19 mouse cellular contexts compared by ENCODE assay signal in the genomic region with DNA sequence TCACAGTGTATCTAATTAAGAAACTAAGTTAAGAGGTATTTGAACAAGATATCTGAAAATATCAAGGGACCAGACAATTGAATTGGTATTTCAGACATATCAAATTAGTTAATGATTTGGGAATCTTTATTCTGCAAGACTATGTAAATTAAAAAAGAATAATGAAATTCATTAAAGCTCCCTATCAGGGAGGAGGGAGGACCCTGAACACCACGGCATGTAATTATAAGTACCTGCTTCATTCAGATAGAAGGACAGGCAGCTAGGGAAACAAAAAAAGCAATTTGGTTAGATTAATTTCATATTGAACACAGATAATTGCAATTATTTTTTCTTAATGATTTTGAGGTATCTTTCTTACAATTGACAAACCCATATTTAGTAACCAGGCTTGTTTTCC.
"Had no signal": no experiment of that assay in that cellular context is flagged by ENCODE, and none has a peak within 500 bp of the region (broad histone marks: within the 10 kb centered on the region; RNA-seq: fewer than 3 reads in every experiment).

No protein-coding gene starts in this region.

- H3K9ac ChIP-seq: liver, embryonic 14.5 days; lung, embryonic 14.5 days; midbrain, embryonic 12.5 days; neural tube, embryonic 13.5 days; neural tube, embryonic 15.5 days; stomach, embryonic 15.5 days had no signal

- H3K36me3 ChIP-seq: midbrain, embryonic 10.5 days; midbrain, embryonic 12.5 days; neural tube, embryonic 13.5 days; neural tube, embryonic 15.5 days; stomach, embryonic 15.5 days had no signal

- H3K9me3 ChIP-seq: midbrain, embryonic 10.5 days; midbrain, embryonic 12.5 days; neural tube, embryonic 13.5 days; neural tube, embryonic 15.5 days; stomach, embryonic 15.5 days had no signal

- H3K27ac ChIP-seq: liver, embryonic 14.5 days; midbrain, embryonic 10.5 days; midbrain, embryonic 12.5 days; neural tube, embryonic 13.5 days; neural tube, embryonic 15.5 days; stomach, embryonic 15.5 days; stomach, postnatal 0 days had no signal

- DNase-seq: lung, adult 18-20 months; lung, embryonic 14.5 days; lung, postnatal 10 days; lung, postnatal 4 days; retina, postnatal 1 day; right cerebral cortex, adult 18-20 months; right cerebral cortex, postnatal 25 days; right cerebral cortex, postnatal 4 days; thymus, adult 2 months; thymus, postnatal 25 days; thymus, postnatal 4 days had no signal

- H3K27me3 ChIP-seq: midbrain, embryonic 12.5 days; neural tube, embryonic 13.5 days; neural tube, embryonic 15.5 days; stomach, embryonic 15.5 days had no signal

- H3K4me3 ChIP-seq: midbrain, embryonic 10.5 days; midbrain, embryonic 12.5 days; myocyte; neural tube, embryonic 13.5 days; neural tube, embryonic 15.5 days; stomach, embryonic 15.5 days had no signal

- H3K4me2 ChIP-seq: lung, embryonic 14.5 days; midbrain, embryonic 12.5 days; neural tube, embryonic 13.5 days; neural tube, embryonic 15.5 days; stomach, embryonic 15.5 days had no signal

- H3K4me1 ChIP-seq: midbrain, embryonic 10.5 days; midbrain, embryonic 12.5 days; neural tube, embryonic 13.5 days; neural tube, embryonic 15.5 days; stomach, embryonic 15.5 days had no signal
